Comparison of ENCODE assay signal across 8 mouse cellular contexts in genomic region chr12:17506994-17507542, GRCm38 (mm10). TPM values are rescaled to one million over a fixed set of nuclear protein-coding genes. Genes with fewer than 3 reads are reported as not detected.
DNase-seq lines count a peak whose midpoint lies in the region; ATAC-seq lines count a peak whose summit lies in the region.

No protein-coding gene starts in this region.

- H3K9ac ChIP-seq in intestine, embryonic 14.5 days (ENCODE audit: low read length): no peak overlapping the region
- H3K9ac ChIP-seq in lung, embryonic 15.5 days: no peak overlapping the region
- H3K9ac ChIP-seq in hindbrain, embryonic 11.5 days (ENCODE audit: low read depth, low read length): no peak overlapping the region

- H3K4me1 ChIP-seq in intestine, embryonic 14.5 days (replicated peaks; ENCODE audit: control insufficient read depth, insufficient read depth, low read length): 0 out of 2 replicates have a peak, but pooled peaks cover 5% of the 10 kb centered on the region
- H3K4me1 ChIP-seq in lung, embryonic 15.5 days: peaks cover 21% of the 10 kb centered on the region
- H3K4me1 ChIP-seq in hindbrain, embryonic 11.5 days (replicated peaks; ENCODE audit: control insufficient read depth, insufficient read depth, low read length): no peaks in the 10 kb centered on the region

- no peaks in the 10 kb centered on the region for H3K9me3 ChIP-seq in intestine, embryonic 14.5 days (ENCODE audit: control insufficient read depth, low read length)
- H3K9me3 ChIP-seq in lung, embryonic 15.5 days: no peaks in the 10 kb centered on the region
- no peaks in the 10 kb centered on the region for H3K9me3 ChIP-seq in hindbrain, embryonic 11.5 days (ENCODE audit: control insufficient read depth, low read length)

- ATAC-seq in monocyte, adult 5-6 weeks (replicated peaks; ENCODE audit: insufficient number of reproducible peaks, low FRiP score, low TSS enrichment, poor library complexity, severe bottlenecking): no peak
- peak; percentile 36; the same call in 1 of the 2 replicates for ATAC-seq in intestine, embryonic 14.5 days (replicated peaks; ENCODE audit: low FRiP score, low TSS enrichment, low read depth)
- ATAC-seq in lung, embryonic 15.5 days (ENCODE audit: borderline replicate concordance, extremely low read depth, low FRiP score, low TSS enrichment): peak; percentile 90
- no peak for ATAC-seq in hindbrain, embryonic 11.5 days (ENCODE audit: low FRiP score)

- H3K27ac ChIP-seq in intestine, embryonic 14.5 days (ENCODE audit: low read depth): no peak overlapping the region
- no peak overlapping the region for H3K27ac ChIP-seq in lung, embryonic 15.5 days
- H3K27ac ChIP-seq in hindbrain, embryonic 11.5 days (ENCODE audit: low read depth, low read length): no peak overlapping the region

- WGBS in intestine, embryonic 14.5 days: 34% methylated on average over 13 of the region's 13 CpGs
- WGBS in lung, embryonic 15.5 days: 8% methylated on average over 13 of the region's 13 CpGs
- WGBS in hindbrain, embryonic 11.5 days: 65% methylated on average over 13 of the region's 13 CpGs

- H3K4me3 ChIP-seq in intestine, embryonic 14.5 days (ENCODE audit: low read depth, low read length): no peak overlapping the region
- H3K4me3 ChIP-seq in lung, embryonic 15.5 days: no peak overlapping the region
- H3K4me3 ChIP-seq in hindbrain, embryonic 11.5 days (ENCODE audit: low read depth, low read length): no peak overlapping the region

- no peaks in the 10 kb centered on the region for H3K27me3 ChIP-seq in intestine, embryonic 14.5 days (replicated peaks; ENCODE audit: control insufficient read depth, insufficient read depth, low read length)
- no peaks in the 10 kb centered on the region for H3K27me3 ChIP-seq in lung, embryonic 15.5 days
- H3K27me3 ChIP-seq in hindbrain, embryonic 11.5 days (ENCODE audit: control insufficient read depth, insufficient read depth, low read length): no peaks in the 10 kb centered on the region

- peak; percentile 37 to 45 for DNase-seq in monocyte, adult 2 months (ENCODE audit: low read depth in 1 of 2, low spot score in 2 of 2)
- peak; percentile 36 for DNase-seq in brain, adult 2 months (ENCODE audit: low read depth, low spot score)
- DNase-seq in intestine, embryonic 14.5 days (ENCODE audit: low spot score): peak; percentile 59
- DNase-seq in hindbrain, embryonic 11.5 days (ENCODE audit: low spot score): no peak
- DNase-seq in ovary, postnatal 10 days (ENCODE audit: low spot score): no peak
- DNase-seq in layer of hippocampus, postnatal 25 days (ENCODE audit: extremely low spot score in 1 of 2, low spot score in 1 of 2): no peak

- no peaks in the 10 kb centered on the region for H3K36me3 ChIP-seq in intestine, embryonic 14.5 days (ENCODE audit: control insufficient read depth, insufficient read depth, low read length)
- H3K36me3 ChIP-seq in lung, embryonic 15.5 days: no peaks in the 10 kb centered on the region
- no peaks in the 10 kb centered on the region for H3K36me3 ChIP-seq in hindbrain, embryonic 11.5 days (ENCODE audit: control insufficient read depth, insufficient read depth, low read length)

- H3K4me2 ChIP-seq in intestine, embryonic 14.5 days (ENCODE audit: low read length): no peak overlapping the region
- H3K4me2 ChIP-seq in lung, embryonic 15.5 days: 0 out of 2 replicates have a peak overlapping the region, but pooled peaks have one; percentile 0
- no peak overlapping the region for H3K4me2 ChIP-seq in hindbrain, embryonic 11.5 days (replicated peaks; ENCODE audit: low read depth, low read length)

RNA-seq across cellular contexts. Expression of gene Odc1, which starts 37.5 kb away (rescaled TPM):
- 140 to 224 TPM (median 146 TPM) in 3 replicates for total RNA-seq in monocyte, adult 5-6 weeks (2017)
- polyA plus RNA-seq in intestine, embryonic 14.5 days (2014; fragmentation: Nextera tagmentation; extraction: Ambion mirVana): 234 and 237 TPM in 2 replicates
- 192 and 214 TPM in 2 replicates for polyA plus RNA-seq in lung, embryonic 15.5 days (2015; fragmentation: Nextera tagmentation; extraction: Ambion mirVana)
- polyA plus RNA-seq in hindbrain, embryonic 11.5 days (2014; fragmentation: Nextera tagmentation; extraction: Ambion mirVana): 267 and 302 TPM in 2 replicates
- 10 to 100 TPM; 71.6 to 84.0 TPM for total RNA-seq in layer of hippocampus, postnatal 25 days (2021)

Comparison
In these comparisons a context has a peak if more than half of its experiments do, and no peak if none do; other contexts are left out.
1. DNase-seq: peak in monocyte, adult 2 months (2 of 2), brain, adult 2 months (single experiment) and intestine, embryonic 14.5 days (single experiment); none in hindbrain, embryonic 11.5 days (single experiment), ovary, postnatal 10 days (single experiment) and layer of hippocampus, postnatal 25 days (0 of 2).
2. ATAC-seq: peak in intestine, embryonic 14.5 days (single experiment) and lung, embryonic 15.5 days (single experiment); none in monocyte, adult 5-6 weeks (single experiment) and hindbrain, embryonic 11.5 days (single experiment).